Mouse (Mus musculus) inflammation-experienced regulatory T-cells, adult 6 months (primary cell): ENCODE data around the gene Gm29609. TPM values are rescaled to one million over a fixed set of nuclear protein-coding genes. Genes with fewer than 3 reads are reported as not detected.
A peak's percentile ranks its signal among the peaks of the same experiment; 100 is the strongest.
"Not testable (repeated sequence)": the region's sequence is repeated elsewhere in the genome, so short reads cannot be mapped to it uniquely, and the experiment has no call there.

Experiments used
- ATAC-seq: one replicate; pipeline ENCODE4 v1.8.0; 2017
- polyA plus RNA-seq, 3 experiments: library from polyadenylated mRNA; unstranded; fragments of 100-300 nt; shearing (Covaris generic); gene quantifications; one replicate each; pipeline ENCODE4 v1.2.1; 2017

The Gm29609 gene
- 1 to 10 TPM in 1 of 3 experiments, under 1 TPM in 2; 0.19 to 3.2 (median 0.29) TPM for polyA plus RNA-seq

GRCm38 (mm10) chr5:31179766-31180630 is at the start of gene Gm29609, which contains the start of gene Gtf3c2:
Gene Gm29609 (minus strand): TSS chr5:31179911.
Gene Gtf3c2 (minus strand): TSS chr5:31180144.
- peak; percentile 94 for ATAC-seq

- ATAC-seq, result no peak
Observed at GRCm38 (mm10) chr5:31226641-31227040, 46.9 kb upstream of the Gm29609 start.

- no peak for ATAC-seq
Observed at GRCm38 (mm10) chr5:31222696-31223095, 43.0 kb upstream of the Gm29609 start.

GRCm38 (mm10) chr5:31221304-31221945 is 41.7 kb upstream of the Gm29609 start:
- ATAC-seq, result no peak

GRCm38 (mm10) chr5:31220448-31221303 is 41.0 kb upstream of the Gm29609 start, which contains the start of gene Ppm1g:
Gene Ppm1g (minus strand): TSS chr5:31220687.
- peak; percentile 92 for ATAC-seq

- ATAC-seq, result peak; percentile 31
Observed at GRCm38 (mm10) chr5:31219911-31220447, 40.3 kb upstream of the Gm29609 start.

- ATAC-seq, result no peak
Observed at GRCm38 (mm10) chr5:31219474-31219873, 39.8 kb upstream of the Gm29609 start.

- ATAC-seq, result no peak
Observed at GRCm38 (mm10) chr5:31219070-31219469, 39.4 kb upstream of the Gm29609 start.

GRCm38 (mm10) chr5:31218294-31218693 is 38.6 kb upstream of the Gm29609 start:
- peak; percentile 24 for ATAC-seq

GRCm38 (mm10) chr5:31216554-31216953 is 36.8 kb upstream of the Gm29609 start:
- not testable (repeated sequence) for ATAC-seq

- no peak for ATAC-seq
Observed at GRCm38 (mm10) chr5:31204421-31204820, 24.7 kb upstream of the Gm29609 start.

GRCm38 (mm10) chr5:31203866-31204265 is 24.2 kb upstream of the Gm29609 start:
- no peak for ATAC-seq

GRCm38 (mm10) chr5:31202933-31203332 is 23.2 kb upstream of the Gm29609 start:
- ATAC-seq, result no peak

GRCm38 (mm10) chr5:31201742-31202590 is 22.3 kb upstream of the Gm29609 start, which contains the start of gene Zfp513:
Gene Zfp513 (minus strand): TSS chr5:31202303.
- peak; percentile 99 for ATAC-seq

- ATAC-seq, result no peak
Observed at GRCm38 (mm10) chr5:31201042-31201741, 21.5 kb upstream of the Gm29609 start.

- ATAC-seq, result no peak
Observed at GRCm38 (mm10) chr5:31200327-31200768, 20.6 kb upstream of the Gm29609 start.

- no peak for ATAC-seq
Observed at GRCm38 (mm10) chr5:31199893-31200292, 20.2 kb upstream of the Gm29609 start.

GRCm38 (mm10) chr5:31199321-31199892 is 19.7 kb upstream of the Gm29609 start:
- no peak for ATAC-seq

GRCm38 (mm10) chr5:31198616-31199320 is 19.1 kb upstream of the Gm29609 start:
- no peak for ATAC-seq
